Mouse (Mus musculus) olfactory bulb, adult 2 months (tissue): ENCODE results near the gene Pgm1. TPM values are rescaled to one million over a fixed set of nuclear protein-coding genes. Genes with fewer than 3 reads are reported as not detected.

Source experiments
- H3K27ac ChIP-seq: fragments of 200-500 bp; 2 replicates; pipeline ENCODE4 v1.5.1; 2012; ENCODE audit warnings: low read depth, low read length; ENCODE audit not compliant: insufficient read depth
- H3K4me1 ChIP-seq: fragments of 200-500 bp; 2 replicates; pipeline ENCODE4 v1.6.1; 2012; ENCODE audit warnings: low read length; ENCODE audit not compliant: control insufficient read depth, insufficient read depth
- H3K4me3 ChIP-seq: fragments of 200-500 bp; 2 replicates; pipeline ENCODE4 v1.5.1; 2012; ENCODE audit warnings: mild to moderate bottlenecking, low read depth, low read length, moderate library complexity; ENCODE audit not compliant: insufficient read depth
- CTCF ChIP-seq: fragments of 200-500 bp; IDR thresholded peaks from 2 replicates; pipeline ENCODE4 v1.5.1; 2012; ENCODE audit warnings: low read depth, mild to moderate bottlenecking, low read length, moderate library complexity; ENCODE audit not compliant: insufficient read depth
- POLR2A ChIP-seq: fragments of 200-500 bp; IDR thresholded peaks from 2 replicates; pipeline ENCODE4 v1.6.1; 2012; ENCODE audit warnings: mild to moderate bottlenecking, low read depth, low read length, moderate library complexity; ENCODE audit not compliant: insufficient read depth
- WGBS: fragments of 180-500 bp; shearing (Covaris S2); methylation state at CpG from one replicate; pipeline ENCODE4 v1.1.7; 2018; 5-methylcytosine and 5-hydroxymethylcytosine counted together
- polyA plus RNA-seq: library from polyadenylated mRNA; stranded (reverse); fragments of >200 nt; gene quantifications from 2 replicates; pipeline ENCODE4 v1.2.4, GENCODE M21; 2012; ENCODE audit warnings: low replicate concordance; ENCODE audit not compliant: missing spikeins, insufficient read depth, insufficient read length

Gene Pgm1
- polyA plus RNA-seq, 1 experiment, result not detected

- Histone ChIP-seq H3K4me1 (no peaks in the 10 kb centered on the region), H3K27ac (no peak overlapping the region), H3K4me3 (no peak overlapping the region)
- no peak for TF ChIP-seq CTCF
- TF ChIP-seq POLR2A, result no peak
- WGBS, result 71% methylated on average over 1 of the region's 1 CpGs
Observed at GRCm38 (mm10) chr4:99947192-99947591, 18.0 kb downstream of the Pgm1 start.

GRCm38 (mm10) chr4:99947896-99948295, 18.7 kb downstream of the Pgm1 start:
- H3K4me1 ChIP-seq, result no peaks in the 10 kb centered on the region
- WGBS, result 100% methylated on average over 1 of the region's 1 CpGs
- H3K4me3 ChIP-seq, result no peak overlapping the region
- TF ChIP-seq CTCF, result no peak
- H3K27ac ChIP-seq, result no peak overlapping the region

DNA sequence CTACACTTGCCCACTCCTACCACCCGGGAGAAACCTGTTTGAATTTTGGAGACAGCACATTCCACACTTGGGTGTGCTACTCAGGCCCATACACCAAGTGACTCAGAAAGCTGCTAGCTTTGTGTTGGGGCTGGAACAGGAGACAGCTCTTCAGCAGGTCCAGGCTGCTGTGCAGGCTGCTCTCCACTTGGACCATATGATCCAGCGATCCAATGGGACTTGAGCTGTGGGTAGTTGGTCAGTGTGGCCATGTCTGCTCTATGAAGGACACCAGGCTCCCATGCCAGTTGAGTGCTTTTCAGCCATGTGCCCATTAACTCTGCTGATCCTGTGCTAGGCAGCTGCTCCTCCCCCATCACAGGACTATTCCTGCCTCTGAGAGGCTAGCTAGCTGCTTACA, 24.7 kb downstream of the Pgm1 start:
- Histone ChIP-seq H3K4me3 (no peak overlapping the region), H3K27ac (no peak overlapping the region), H3K4me1 (peaks cover 6% of the 10 kb centered on the region)
- 95% methylated on average over 2 of the region's 2 CpGs for WGBS
- TF ChIP-seq CTCF (no peak), POLR2A (no peak)

DNA sequence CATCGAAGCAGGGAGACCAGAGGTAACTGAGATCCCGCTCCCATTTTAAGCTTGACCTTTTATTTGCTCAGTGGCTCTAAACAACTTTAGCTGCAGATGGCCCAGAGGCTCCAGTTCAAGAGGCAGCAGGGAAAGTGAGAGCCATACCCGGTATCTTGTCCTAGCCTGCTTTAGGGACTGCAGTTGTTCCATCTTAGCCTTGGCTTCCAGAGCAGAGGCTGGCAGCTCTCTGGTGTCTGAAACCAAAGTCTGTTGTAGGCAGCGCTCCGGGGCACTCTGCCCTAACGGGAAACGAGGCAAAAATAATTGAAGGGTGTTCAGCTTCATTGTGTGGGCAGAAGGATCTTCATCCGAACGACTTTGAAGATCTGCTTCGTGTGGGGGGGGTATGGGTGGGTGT, 26.2 kb downstream of the Pgm1 start:
- TF ChIP-seq POLR2A (no peak), CTCF (no peak)
- no peak overlapping the region for H3K4me3 ChIP-seq
- no peak overlapping the region for H3K27ac ChIP-seq
- 60% methylated on average over 10 of the region's 10 CpGs for WGBS
- peaks cover 9% of the 10 kb centered on the region for H3K4me1 ChIP-seq

GRCm38 (mm10) chr4:99957186-99957585, 28.0 kb downstream of the Pgm1 start:
- H3K4me3 ChIP-seq, result no peak overlapping the region
- WGBS, result 96% methylated on average over 4 of the region's 4 CpGs
- TF ChIP-seq CTCF (no peak), POLR2A (no peak)
- no peak overlapping the region for H3K27ac ChIP-seq
- peaks cover 9% of the 10 kb centered on the region for H3K4me1 ChIP-seq

GRCm38 (mm10) chr4:99958084-99958815, 29.0 kb downstream of the Pgm1 start:
- 86% methylated on average over 7 of the region's 7 CpGs for WGBS
- Histone ChIP-seq H3K4me1 (peaks cover 9% of the 10 kb centered on the region), H3K27ac (no peak overlapping the region), H3K4me3 (no peak overlapping the region)
- no peak for TF ChIP-seq CTCF
- no peak for TF ChIP-seq POLR2A

DNA sequence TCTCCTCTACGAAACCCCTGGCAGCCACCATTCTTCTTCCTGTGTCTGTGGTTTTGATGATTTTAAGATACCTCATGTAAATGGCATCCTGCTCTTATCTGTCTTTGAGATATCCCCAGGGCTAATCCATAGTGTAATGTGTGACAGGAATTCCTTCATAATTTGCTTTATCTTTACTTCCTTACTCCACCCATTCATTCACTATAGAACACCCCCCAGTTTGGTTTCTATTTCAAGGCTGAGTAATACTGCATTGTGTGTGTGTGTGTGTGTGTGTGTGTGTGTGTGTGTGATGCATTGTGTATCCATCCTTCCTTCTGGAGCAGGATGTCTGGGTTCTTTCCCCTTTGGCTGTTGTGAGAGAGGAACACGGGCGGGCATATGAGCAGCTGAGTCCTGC, 30.1 kb downstream of the Pgm1 start:
- H3K4me3 ChIP-seq, result no peak overlapping the region
- TF ChIP-seq POLR2A (no peak), CTCF (no peak)
- H3K27ac ChIP-seq, result no peak overlapping the region
- peaks cover 6% of the 10 kb centered on the region; the same call in 1 of the 2 replicates for H3K4me1 ChIP-seq
- 93% methylated on average over 3 of the region's 3 CpGs for WGBS

- WGBS, result 87% methylated on average over 6 of the region's 6 CpGs
- no peak overlapping the region for H3K4me3 ChIP-seq
- H3K4me1 ChIP-seq, result no peaks in the 10 kb centered on the region
- TF ChIP-seq POLR2A, result no peak
- TF ChIP-seq CTCF, result no peak
- no peak overlapping the region for H3K27ac ChIP-seq
Observed at GRCm38 (mm10) chr4:99966555-99966954, 37.3 kb downstream of the Pgm1 start.

DNA sequence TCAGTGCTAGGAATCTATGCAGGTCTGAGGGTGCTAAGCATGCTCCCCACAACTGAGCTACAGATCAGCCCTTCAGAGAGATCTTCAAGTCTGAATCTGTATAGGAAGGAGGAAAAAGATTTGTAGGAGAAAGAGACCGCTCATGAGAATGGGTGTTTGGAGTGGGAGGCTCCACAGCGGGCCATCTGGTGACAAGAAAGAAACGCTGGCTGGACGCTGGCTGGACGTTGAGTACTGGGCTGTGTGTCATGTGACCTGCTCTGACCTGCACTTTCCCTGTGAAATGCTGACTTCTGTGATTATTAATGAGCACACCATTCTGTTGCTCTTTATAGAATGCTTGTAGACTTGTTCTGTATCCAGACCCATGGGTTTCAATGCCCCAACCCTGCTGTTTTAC, 40.1 kb downstream of the Pgm1 start:
- 76% methylated on average over 5 of the region's 5 CpGs for WGBS

DNA sequence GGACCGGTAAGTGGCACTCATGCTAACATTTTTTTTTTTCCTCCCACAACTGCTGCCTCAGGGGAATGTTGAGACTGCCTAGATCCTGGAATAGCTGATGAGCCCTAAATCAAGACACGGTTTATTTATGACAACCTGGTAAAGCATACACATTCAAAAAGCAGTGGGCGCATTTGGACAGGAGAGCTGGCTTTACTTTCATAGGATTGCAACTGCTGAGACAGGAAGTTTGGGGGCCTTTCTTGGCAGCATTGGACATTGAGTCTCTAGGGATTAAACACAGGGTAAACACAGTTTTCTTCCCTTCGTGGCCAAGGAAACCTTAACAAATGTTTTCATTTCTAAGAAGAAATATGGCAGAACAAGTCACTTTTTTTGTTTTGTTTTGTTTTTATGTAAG, 40.9 kb downstream of the Pgm1 start:
- H3K4me3 ChIP-seq, result no peak overlapping the region
- TF ChIP-seq POLR2A, result no peak
- no peak for TF ChIP-seq CTCF
- WGBS, result 72% methylated on average over 4 of the region's 4 CpGs
- no peak overlapping the region for H3K27ac ChIP-seq
- no peaks in the 10 kb centered on the region for H3K4me1 ChIP-seq

More for the DNA sequence above, 40.1 kb downstream of the Pgm1 start:
- Histone ChIP-seq H3K27ac (no peak overlapping the region), H3K4me3 (no peak overlapping the region), H3K4me1 (no peaks in the 10 kb centered on the region)
- TF ChIP-seq POLR2A (no peak), CTCF (no peak)
